In genomic region chr17:78417381-78418281, GRCm38 (mm10) we compare ENCODE assay signal across 8 mouse cellular contexts. TPM values are rescaled to one million over a fixed set of nuclear protein-coding genes. Genes with fewer than 3 reads are reported as not detected.
DNase-seq lines count a peak whose midpoint lies in the region; ATAC-seq lines count a peak whose summit lies in the region.

Fez2 (minus strand) TSS chr17:78418152.

- under 1% methylated on average over 35 of the region's 67 CpGs for WGBS in hindbrain, embryonic 11.5 days

- H3K27me3 ChIP-seq in hindbrain, embryonic 11.5 days (ENCODE audit: control insufficient read depth, insufficient read depth, low read length) = no peaks in the 10 kb centered on the region

- peak within 1 kb of the TSS; percentile 71 for H3K4me2 ChIP-seq in hindbrain, embryonic 11.5 days (replicated peaks; ENCODE audit: low read depth, low read length)

- H3K36me3 ChIP-seq in hindbrain, embryonic 11.5 days (ENCODE audit: control insufficient read depth, insufficient read depth, low read length) = no peaks in the 10 kb centered on the region

- H3K9ac ChIP-seq in hindbrain, embryonic 11.5 days (ENCODE audit: low read depth, low read length) = peak within 1 kb of the TSS; percentile 87

- H3K27ac ChIP-seq in hindbrain, embryonic 11.5 days (ENCODE audit: low read depth, low read length) = peak within 1 kb of the TSS; percentile 93

- no peaks in the 10 kb centered on the region for H3K9me3 ChIP-seq in hindbrain, embryonic 11.5 days (ENCODE audit: control insufficient read depth, low read length)

- peak; percentile 97 for ATAC-seq in hindbrain, embryonic 11.5 days (ENCODE audit: low FRiP score)

- no peaks in the 10 kb centered on the region for H3K4me1 ChIP-seq in hindbrain, embryonic 11.5 days (replicated peaks; ENCODE audit: control insufficient read depth, insufficient read depth, low read length)

- H3K4me3 ChIP-seq in hindbrain, embryonic 11.5 days (ENCODE audit: low read depth, low read length) = peak within 1 kb of the TSS; percentile 78

- peak; percentile 56 for DNase-seq in MEL-GATA-1-ER (ENCODE audit: extremely low read depth, low read depth)
- DNase-seq in cerebellum, adult 9-10 months = peak; percentile 92
- peak; percentile 71 to 93 for DNase-seq in frontal cortex, adult 2 months (ENCODE audit: extremely low spot score in 1 of 2, low spot score in 1 of 2)
- DNase-seq in hindbrain, embryonic 11.5 days (ENCODE audit: low spot score) = peak; percentile 93
- DNase-seq in layer of hippocampus, postnatal 10 days (ENCODE audit: low spot score in 2 of 2) = peak; percentile 93 to 96
- DNase-seq in lung, postnatal 10 days = peak; percentile 95
- DNase-seq in ovary, postnatal 36 days (ENCODE audit: low spot score) = peak; percentile 96
- DNase-seq in thymus, postnatal 25 days = peak; percentile 96

RNA-seq across cellular contexts. Expression of gene Fez2, which starts in this region (rescaled TPM):
- 46.6 and 48.9 TPM in 2 replicates for polyA plus RNA-seq in frontal cortex, adult 2 months (2012; rRNA removed)
- 52.4 and 56.1 TPM in 2 replicates for polyA plus RNA-seq in hindbrain, embryonic 11.5 days (2014; fragmentation: Nextera tagmentation; extraction: Ambion mirVana)
- 10 to 100 TPM; 38.2 to 40.4 TPM for total RNA-seq in layer of hippocampus, postnatal 10 days (2021)

Comparison
In these comparisons a context has a peak if more than half of its experiments do, and no peak if none do; other contexts are left out.
1. Peak in every context shown above with its lines: DNase-seq, ATAC-seq, H3K4me3 ChIP-seq and H3K27ac ChIP-seq.